Mouse (Mus musculus): Measurements from ENCODE around the gene Fam20b.
A peak's percentile ranks its signal among the peaks of the same experiment; 100 is the strongest.

Fam20b gene

DNA sequence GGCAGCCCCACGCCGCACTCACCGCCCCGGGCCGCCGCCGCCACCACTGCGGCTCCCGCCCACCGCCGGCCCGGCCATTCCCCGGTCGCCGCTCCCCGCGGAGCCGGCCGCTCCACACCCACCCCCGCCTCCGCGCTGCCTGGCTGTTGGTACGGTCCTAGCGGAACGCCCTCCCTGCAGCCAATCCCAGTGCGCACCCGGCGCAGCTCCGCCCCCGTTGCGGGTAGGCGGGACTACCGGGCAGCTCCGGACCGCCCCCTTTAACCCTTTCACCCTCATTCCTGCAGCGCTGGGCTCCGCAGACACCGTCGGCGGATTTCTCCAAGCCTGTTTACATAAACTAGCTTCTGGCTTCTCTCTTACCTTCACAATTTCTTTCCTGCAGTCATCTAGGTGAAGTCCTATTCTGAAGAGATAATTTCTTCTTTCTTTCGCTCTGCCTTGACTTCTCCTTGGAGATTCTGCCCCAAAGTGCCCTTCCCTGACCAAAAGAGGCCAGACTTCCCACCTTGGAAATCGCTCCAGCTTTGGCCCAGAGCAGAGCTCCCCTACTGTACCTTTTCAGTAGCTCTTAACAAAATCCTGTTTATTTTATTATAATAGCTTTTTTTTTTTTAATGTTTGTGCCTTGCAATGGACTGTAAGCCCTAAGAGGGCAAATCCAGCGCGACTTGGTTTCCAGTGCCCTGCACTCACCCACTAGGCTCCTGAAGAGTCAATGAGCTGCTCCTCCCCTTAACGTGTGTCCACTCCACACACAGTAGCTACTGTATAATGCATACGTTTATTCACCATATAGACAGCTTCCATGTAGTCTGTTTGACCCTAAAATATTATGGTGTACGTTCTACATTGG is at the start of gene Fam20b:
Gene Fam20b, minus strand, starts transcription at position 137 of the 856 bp plus-strand sequence.
- DNase-seq (ENCODE audit: low spot score in 2 of 2), result peak; percentile 96 to 97

DNA sequence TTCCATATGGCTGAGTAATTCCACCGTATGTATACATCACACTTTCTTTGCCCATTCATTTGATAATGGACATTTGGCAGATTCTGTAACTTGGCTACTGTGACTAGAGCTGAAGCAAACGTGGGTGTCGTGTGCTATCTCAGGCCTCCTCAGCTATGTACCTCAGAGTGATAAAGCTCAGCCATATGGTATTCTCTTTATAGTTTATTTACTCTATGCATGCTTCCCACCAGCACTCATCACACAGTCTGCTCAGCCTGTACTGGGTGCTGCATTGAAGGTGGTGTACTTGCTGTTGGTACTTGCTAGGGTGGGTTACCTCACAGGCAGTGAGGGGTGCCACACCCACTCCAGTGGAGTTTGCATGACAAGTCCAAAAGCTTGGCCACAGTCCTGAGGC is 46.4 kb upstream of the Fam20b start:
- no peak for DNase-seq (ENCODE audit: low spot score in 2 of 2)

DNA sequence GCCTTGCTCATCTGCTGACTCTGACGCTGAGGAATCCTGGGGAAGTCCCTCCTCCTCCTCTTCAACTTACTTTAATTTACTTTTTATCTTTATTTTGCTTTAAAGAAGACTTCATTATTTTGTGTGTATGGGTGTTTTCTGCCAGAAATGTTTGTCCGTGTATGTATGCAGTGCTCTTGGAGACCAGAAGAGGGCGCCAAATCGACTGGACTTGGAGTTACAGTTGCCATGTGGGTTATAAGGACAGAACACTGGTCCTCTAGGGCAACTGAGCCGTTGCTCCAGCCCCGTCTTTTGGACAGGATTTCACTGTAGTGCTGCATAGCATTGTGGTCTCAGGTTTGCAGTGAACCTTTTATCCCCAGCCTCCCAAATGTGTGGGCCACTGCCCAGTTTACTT is 45.7 kb upstream of the Fam20b start:
- DNase-seq (ENCODE audit: low spot score in 2 of 2), result no peak

DNA sequence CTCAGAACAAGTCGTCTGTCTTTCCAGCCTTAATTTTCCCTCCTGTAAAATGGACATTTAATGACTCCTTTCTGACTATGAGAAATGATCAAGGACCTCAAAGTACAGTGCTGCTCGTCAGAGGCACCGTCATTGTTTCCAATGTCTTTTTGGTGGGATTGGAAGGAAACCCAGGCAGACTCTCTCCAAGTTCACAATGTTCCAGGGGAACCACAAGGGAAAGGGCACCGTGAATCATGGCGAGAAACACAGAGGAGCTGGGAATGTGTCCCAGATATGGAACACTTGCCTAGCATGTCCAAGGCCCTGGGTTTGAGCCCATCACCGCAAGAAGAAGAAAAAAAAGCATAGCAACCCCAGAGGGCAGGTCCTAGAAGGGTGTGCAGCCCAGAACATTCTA is 44.4 kb upstream of the Fam20b start:
- DNase-seq (ENCODE audit: low spot score in 2 of 2), result no peak

DNA sequence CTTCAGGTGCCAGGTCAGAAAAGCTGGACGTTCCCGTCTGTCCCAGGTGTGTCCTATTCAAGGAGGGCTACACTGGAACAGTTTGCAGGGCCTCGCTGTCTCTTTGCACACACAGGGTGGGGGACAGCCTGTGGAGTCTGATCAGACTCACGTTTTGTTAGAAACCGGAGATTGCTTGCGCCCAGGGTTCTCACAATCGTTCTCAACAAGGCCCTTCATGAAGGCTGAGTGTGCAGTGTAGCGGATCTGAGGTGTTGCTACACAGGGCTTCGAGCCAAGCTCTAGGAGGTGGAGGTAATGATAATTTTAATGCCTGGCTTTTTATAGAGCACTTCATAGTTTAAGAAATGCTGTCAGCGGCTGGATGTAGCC is 42.5 kb upstream of the Fam20b start:
- DNase-seq (ENCODE audit: low spot score in 2 of 2), result no peak

DNA sequence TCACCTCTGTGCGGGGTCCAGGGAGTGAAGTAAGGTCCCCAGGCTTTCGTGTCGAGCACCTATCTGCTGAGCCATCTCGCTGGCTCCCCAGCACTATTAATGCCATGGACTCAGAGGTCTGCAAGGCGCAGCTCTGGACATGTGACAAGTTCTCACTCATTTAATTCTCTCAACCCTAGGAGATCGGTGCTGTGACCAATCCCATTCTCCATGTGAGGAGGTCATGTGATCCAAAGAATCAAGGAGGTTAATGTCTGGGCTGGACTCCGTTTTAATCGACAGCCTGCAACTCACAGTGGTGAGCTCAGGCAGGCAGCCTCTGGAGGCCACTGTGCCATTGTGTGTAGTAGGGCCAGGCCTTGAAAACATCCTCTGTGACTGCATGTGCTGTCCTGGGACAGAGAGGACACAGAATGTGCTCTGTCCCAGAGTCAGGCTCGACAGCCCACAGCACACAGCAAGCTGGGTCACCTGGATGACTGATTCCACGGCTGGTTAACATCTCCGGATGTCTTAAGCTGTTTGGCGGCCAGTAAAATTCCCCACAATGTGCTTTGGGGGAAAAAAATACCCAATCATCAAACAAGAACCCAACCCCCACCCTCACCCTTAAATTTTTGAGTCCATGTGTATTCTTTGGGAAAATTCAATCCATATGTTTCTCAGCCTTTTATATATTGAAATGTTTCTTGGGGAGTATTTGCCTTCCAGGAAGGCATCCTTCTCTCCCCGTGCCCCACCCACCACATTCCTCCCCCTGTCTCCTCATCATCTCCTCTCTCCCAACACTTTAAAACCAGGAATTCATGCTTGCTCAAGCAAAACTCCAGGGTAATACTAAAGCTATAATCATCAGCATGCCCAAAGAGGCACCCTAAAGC is 41.9 kb upstream of the Fam20b start:
- no peak for DNase-seq (ENCODE audit: low spot score in 2 of 2)

DNA sequence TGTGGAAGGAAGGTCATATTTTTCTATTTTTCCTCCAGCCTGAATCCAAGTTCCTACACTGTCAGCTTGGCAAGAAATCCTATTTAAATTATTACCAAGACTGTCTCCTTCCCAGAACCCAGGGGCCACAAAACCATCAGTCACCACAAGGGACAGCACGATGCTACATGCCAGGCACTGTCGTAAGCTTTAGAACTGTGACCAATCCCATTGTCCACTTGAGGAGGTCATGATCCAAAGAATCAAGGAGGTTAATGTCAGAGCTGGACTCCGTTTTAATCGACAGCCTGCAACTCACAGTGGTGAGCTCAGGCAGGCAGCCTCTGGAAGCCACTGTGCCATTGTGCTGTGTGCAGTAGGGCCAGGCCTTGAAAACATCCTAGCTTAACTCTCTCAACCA is 39.4 kb upstream of the Fam20b start:
- no peak for DNase-seq (ENCODE audit: low spot score in 2 of 2)

DNA sequence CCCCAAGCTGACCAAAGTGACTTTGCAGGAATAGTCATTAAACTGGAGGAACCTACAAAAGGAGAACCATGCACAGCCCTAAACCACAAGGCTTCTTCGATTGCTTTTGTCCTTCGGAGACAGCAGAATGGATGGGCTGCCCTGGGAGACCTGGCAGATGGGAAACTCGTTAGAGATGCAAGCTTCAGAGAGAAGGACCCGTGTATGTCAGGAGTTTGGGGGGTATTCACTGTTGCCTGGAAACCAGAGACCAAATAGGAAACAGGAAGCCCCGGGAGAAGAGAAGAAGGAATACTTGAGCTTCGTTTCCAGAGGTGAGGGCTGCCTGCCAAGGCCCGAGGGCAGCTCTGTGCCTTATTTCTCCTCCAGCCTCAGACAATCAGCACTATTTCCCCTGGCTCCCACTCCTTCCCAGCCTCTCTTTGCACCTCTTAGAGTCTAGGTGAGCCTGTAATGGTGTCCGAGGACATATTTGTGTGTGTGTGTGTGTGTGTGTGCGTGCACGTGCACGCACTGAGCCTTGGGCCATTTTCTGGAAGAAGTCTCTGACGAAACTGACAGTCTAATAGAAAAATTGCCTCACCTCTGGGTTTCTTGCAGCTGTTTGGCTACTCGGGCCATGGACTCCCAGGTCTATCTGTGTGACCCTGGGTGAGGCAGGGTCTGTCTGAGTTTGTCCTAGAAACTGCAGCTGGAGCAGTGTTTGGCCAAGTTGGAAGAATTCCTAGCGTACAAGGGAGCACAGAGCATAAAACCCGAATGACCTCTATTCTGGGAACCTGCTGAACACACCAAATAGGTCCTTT is 35.9 kb upstream of the Fam20b start:
- no peak for DNase-seq (ENCODE audit: low spot score in 2 of 2)

DNA sequence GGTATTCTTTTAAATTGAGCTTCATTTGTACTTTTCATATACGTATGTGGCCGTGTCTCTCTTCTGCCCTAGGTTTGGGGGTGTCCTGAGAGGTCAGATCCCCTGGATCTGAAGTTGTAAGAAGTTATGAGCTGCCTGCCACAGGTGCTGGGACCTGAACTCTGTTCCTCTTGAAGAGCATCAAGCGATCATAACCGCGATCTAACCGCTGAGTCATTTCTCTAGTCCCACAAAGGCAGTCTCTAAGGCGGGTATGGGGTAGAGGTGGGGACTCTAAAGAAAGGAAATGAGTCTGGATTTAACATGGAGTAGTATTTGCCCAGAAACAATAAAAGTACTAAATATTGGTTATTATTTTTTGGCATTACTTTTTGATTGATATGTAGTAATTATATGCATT is 34.1 kb upstream of the Fam20b start:
- no peak for DNase-seq (ENCODE audit: low spot score in 2 of 2)

DNA sequence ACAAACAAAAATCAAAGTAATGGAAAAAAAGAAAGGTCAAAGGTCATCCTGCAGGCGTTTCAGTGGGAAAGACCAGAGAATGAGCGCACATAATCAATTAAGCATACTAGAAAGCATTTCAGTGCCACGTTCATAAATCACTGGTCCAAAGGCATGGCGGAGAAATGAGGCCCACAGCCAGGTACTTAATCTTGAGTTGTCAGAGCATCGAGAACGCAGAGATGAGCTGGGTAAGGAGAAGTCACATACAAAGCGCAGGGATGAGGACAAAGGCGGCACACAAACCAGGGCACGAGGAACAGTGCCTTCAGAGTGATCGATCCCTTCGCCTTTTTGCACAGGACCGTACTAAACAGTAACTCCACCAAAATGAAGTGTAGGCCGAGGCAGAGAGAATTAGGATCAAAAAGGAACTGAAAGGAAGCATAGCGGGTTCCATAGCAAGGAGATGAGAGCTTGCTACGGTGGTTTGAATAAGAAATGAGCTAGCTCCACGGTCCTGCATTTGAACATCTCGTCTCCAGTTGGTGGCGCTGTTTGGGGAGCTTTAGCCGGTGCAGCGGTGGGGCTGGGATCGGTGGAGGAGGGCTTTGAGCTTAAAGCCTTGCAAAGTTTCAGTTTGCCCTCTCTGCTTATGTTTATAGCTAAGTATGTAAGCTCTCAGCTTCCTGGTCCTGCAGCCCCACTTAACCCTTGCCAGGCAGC is 33.3 kb upstream of the Fam20b start:
- peak; percentile 73 to 89 for DNase-seq (ENCODE audit: low spot score in 2 of 2)

DNA sequence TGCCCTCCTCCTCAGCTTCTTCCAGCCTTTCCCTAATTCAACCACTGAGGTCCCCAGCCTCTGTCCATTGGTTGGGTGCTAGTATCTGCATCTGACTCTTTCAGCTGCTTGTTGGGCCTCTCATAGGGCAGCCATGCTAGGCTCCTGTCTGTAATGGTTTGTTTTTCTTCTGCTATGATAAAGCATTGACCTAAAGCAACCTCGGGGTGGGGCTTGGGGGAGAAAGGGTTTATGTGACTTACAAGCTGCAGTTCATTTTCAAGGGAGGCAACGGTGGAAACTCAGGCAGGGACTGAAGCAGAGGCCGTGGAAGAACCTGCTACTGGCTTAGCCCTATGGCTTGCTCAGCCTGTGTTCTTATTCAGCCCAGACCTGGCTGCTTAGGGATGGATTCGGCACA is 31.4 kb upstream of the Fam20b start:
- DNase-seq (ENCODE audit: low spot score in 2 of 2), result no peak

DNA sequence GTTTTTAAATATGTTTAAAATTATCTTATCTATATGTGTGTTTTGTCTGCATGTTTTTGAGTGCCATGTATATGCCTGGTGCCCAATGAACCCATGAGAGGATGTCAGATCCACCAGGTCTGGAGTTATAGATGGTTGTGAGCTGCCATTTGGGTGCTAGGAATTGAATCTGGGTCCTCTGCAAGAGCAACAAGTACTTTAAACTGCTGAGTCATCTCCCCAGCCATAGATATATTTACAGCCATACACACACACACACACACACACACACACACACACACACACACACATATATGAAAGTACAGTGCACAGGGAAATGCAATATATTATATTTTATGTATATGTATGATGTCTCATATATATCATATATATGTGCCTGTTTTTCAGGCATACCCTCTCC is 30.2 kb upstream of the Fam20b start:
- no peak for DNase-seq (ENCODE audit: low spot score in 2 of 2)

DNA sequence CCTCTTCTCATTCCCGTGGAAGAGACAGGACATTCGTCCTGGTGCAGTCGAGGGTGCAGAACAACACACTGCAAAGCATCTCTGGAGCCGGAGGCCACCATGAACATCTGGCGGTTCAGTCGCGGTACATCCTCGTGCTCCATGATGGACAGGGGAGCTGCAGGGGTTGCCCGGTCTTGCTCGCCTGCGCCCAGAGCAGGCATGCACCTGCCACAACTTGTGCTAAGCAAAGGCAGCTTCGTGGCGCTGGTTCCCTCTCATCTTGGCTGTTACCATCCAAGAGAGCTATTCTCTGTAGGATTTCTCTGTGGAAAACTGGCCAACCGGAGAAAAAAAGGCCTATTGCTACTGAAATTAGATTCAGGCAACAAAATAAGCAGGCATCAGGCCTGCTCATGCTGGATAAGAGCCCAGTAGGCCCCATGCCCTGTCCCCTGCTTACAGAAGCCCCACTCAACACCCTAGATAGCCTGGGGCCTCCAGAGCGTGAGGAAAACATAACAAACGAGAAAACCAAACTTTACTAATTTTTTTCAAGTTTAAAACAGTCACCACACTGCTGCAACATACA is 29.6 kb upstream of the Fam20b start:
- no peak for DNase-seq (ENCODE audit: low spot score in 2 of 2)

DNA sequence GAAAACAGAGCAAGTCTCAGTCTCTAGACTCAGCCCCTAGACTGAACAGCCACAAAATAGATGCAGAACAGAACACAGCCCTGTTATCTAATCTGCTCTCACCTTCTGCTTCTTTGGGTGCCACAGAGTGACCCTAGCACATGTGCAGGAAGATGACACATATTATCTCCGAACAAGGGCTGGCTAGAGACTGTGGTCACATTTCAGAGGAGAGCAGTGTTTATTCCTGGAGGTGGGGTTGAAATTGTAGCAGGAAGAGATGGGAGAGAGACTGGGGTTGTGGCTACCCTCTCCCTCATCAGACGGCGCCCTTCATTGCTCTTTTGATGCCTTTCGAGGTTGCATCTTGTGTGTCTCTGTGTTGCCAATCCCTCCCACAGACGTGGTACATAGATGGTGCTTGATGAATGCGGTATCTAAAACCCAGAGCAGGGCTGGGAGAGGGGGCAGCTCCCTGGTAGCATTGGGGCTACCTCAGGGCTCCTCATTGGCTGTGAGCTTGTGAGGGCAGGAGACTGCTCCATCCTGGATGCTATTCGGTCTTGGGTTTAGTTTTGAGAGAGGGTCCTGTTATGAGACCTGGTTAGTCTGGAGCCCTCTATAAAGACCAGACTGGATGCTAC is 26.4 kb upstream of the Fam20b start:
- DNase-seq (ENCODE audit: low spot score in 2 of 2), result peak; percentile 29 to 46

DNA sequence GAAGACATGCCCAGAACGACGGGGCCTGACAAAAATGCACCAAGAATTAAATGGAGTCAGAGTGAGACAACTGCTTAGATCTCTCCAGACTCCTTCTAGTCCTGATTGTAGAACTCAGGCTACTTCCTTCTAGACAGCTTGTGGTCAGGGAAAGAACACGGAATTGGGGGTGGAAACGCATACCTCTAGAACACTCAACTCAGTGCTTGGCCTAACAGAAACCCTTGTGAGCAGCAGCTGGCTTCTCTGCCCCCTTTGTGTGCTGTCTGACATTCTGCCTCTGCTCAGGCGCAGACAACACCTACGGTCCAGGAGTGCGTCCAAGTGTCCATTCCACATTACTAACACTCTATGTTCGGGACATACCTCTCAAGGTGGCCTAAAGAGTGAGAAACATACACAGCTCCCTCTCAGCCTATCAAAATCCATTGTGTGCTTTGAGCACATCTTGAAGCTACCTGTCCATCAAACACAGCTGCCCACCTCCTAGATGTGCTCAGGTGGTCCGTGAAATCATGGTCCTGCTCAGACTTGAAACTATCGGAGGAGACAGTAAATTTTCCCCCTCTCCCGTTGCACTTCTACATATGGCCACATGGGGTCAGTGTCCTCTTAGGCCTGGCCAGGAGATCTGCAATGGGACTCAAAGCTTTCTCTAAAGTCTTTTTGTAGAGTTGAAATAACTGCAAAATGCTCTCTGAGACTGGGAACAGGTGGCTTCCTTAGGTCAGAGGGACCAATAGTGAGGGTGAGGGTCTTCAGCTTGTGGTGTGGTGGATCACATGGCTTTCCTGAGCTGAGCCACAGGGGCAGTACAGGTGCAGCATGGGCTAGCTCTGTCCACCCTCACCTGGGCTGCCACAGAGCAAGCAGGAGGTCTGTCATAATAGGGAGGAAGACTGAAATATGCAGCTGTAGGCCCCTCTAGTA is 22.9 kb upstream of the Fam20b start:
- DNase-seq (ENCODE audit: low spot score in 2 of 2), result peak; percentile 72 to 80

DNA sequence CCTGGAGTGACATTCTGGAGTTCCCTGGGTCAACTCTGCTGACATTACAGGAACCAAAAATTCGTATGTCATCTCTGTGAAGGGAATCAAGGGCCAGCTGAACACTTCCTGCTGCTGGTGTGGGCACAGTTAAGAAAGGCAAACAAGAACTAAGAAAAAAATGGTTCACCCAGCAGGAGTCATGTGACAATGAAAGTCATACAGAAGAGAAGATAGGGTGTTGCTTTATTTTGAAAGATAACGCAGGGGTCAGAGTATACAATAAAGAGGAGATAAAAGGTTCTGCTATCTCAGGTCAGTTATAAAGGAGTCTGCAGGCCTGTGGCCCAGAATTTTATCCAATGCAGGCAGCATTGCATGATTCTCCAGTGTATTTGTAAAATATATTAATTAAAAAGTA is 16.9 kb upstream of the Fam20b start:
- DNase-seq (ENCODE audit: low spot score in 2 of 2), result no peak

DNA sequence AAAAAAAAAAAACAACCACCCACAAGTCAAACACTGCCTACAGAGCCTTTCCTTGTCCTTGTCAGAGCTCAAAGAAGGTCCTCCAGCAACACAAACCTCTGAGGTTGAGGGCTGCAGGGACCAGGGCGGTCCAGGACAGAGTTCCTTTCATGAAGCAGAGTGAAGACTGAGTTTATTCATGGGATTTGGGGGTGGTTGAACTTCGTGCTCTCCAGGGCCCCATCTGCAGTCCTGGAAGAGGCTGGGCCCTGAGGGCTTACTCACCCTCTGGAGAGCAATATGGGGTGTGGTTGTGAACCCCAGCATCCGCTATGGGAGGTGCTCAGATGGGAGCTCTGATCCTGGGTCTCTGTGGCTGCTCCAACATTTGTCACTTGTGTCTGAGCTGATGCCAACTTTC is 15.1 kb upstream of the Fam20b start:
- DNase-seq (ENCODE audit: low spot score in 2 of 2), result no peak

DNA sequence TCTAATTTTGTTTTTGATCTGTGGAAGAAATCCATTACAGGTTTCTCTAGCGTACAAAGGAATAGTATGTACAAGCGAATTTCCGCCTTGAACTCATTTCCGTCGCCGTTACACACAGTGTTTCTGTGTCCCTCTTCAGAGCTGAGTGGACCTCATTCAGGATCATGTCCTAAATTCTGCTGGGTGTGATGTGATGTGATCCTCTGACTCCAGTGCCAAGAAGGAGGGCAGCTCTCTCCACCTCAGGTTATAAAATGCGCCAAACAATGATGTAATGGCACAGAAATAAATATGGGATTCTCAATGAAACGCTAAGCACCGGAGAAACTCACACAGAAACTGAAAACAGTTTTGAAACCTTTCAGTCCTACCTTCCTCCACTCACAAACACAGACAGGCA is 14.7 kb upstream of the Fam20b start:
- no peak for DNase-seq (ENCODE audit: low spot score in 2 of 2)

DNA sequence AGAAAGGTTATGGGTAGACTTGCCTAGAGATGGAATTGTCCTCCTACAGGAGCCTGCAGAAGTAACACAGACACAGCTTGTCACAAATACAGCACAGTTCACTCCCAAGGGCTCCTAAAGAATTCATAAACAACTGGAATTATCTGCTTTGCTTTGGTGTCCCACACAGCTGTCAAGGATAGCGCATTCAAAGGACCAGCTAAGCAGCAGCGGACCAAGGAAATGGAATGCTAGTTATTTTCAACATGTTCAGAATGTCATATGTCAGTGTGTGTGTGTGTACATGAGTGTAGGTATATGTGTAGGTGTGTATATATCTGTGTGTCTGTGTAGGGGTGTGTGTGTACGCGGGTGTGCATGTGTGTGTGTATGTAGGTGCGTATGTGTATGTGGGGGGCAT is 14.1 kb upstream of the Fam20b start:
- no peak for DNase-seq (ENCODE audit: low spot score in 2 of 2)

DNA sequence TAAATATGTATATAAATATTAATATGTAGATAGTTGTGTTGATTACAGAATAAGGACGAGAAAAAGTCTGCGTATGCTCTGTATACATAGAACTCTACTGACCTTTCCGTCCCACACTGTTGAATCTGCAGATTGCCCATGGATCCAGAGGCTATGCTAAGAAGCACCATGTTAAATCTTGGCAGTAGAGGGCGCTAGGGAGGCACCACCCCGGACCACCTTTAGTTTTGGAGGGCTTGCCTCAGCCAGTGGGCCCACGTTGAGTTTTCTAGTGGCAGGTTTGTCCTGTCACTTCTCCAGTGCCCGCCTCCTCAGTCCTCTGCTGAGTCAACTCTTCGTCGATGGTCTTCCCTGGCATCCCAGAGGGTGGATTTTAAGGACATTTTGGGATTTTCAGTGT is 11.9 kb upstream of the Fam20b start:
- peak in 1 of 2 experiments; percentile 42 for DNase-seq (ENCODE audit: low spot score in 2 of 2)
